Mouse (Mus musculus): ENCODE data around the gene Tnfrsf26.

Tnfrsf26 gene

DNA sequence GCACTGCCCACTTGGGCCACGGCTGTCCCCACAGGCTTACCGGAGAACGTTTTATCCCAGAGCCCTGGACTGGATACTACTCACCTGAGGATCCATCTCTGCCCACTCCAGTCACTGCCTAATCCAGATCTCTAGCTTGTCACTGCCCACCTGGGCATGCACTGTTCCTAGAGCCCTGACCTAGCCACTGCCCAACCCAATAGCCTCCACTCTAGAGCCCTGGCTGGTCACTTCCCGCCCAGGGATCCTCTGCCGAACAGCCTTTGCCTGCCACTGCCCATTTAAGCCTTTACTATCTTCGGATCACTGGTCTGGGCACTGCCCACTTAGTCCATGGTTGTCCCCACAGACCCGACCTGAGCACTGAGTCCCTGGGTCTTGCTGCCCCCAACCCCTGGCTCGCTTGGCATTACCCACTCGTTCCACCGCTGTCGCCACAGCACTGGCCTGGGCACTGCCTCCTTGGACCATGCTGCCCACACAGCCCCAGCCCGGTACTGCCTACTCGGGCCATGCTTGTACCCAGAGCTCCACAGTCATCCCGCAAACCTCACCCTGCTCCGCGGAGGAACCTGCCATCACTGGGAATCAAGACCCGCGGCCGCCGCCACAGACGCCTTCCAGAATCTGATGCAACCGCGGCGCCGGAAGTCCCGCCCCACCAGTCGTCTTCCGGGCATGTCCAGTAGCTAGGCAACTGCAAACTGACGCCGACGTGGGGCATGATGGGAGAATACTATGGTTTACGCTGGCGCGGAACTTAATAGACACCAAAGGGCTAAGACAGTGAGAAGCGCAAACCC lies 28.9 kb downstream of the Tnfrsf26 start, which contains the start of gene Cars:
Cars (minus strand) TSS at position 663 of the 803 bp plus-strand sequence.
- peak; percentile 88 for DNase-seq

DNA sequence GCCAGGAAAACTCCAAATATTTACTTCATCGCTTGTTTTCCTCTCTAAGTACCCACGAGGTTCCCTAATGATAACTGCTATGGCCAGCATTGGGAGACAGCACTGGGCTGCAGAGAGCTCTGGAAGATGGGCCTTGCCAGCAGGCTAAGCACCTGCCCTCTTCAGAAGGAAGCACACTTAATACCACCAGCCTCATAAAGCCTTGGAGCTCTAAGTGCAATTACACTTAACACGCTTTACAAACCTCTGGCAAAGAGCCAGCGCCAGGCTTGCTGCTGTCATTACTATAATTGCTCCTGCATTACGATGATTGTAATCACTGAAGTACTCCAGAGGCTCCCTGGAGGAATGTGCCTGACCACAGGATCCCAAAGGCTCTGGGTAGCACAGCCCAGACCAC lies 33.7 kb downstream of the Tnfrsf26 start:
- DNase-seq = no peak

DNA sequence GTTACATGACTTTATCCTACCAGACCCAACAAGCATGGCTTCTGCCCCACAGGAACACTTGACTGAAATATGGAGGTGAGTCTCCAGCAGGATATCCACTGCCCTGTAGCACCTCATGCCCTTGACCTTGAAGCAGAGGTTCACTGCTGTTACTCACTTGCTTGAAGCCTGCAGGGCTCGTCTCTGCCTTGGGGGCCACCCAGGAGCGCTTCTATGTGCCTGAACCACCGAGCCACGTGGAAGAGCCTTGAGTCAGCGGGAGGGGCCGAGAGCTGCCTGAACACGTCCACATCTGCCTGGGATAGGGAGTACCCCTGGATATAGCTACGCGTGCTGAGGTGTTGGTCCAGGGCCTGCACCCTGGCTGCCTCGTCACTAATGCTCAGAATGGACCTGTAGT lies 36.3 kb downstream of the Tnfrsf26 start:
- no peak for DNase-seq

DNA sequence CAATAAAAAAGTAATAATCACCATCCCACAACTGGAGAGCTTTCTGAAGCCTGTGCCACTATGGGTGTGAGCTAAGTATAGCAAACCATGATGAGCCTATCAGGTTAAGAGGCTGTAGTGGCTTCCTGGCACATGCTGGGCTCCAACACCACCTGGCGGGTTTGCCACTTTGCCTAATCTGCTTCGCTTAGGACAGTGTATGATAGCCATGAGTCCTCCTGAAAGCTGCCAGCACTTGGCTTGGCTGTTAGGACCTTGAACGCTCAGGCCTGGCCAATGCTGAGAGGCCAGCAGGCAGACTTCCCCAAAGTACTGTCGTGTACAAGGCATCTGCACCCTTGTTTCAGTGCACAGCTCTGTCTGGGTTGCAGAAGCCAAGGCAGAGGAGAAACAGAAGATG lies 40.5 kb downstream of the Tnfrsf26 start:
- DNase-seq = peak; percentile 76

DNA sequence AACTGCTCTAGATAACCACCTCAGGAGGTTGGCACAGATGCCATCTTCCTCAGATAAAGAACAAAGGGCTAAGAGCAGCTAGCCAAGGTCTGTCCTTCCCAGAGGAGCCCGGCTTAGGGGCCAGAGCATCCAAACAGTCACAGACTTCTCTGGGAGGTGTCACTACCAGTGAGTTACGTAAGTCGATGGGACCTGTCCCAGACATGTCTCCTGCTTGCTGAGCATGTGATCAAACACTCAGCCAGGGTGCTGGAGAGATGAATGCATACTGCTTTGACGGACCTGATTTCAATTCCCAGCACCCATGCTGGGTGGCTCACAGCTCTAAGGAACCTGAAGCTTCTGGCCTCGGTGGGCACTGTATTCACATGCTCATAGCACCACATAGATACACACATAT lies 40.9 kb downstream of the Tnfrsf26 start:
- no peak for DNase-seq

DNA sequence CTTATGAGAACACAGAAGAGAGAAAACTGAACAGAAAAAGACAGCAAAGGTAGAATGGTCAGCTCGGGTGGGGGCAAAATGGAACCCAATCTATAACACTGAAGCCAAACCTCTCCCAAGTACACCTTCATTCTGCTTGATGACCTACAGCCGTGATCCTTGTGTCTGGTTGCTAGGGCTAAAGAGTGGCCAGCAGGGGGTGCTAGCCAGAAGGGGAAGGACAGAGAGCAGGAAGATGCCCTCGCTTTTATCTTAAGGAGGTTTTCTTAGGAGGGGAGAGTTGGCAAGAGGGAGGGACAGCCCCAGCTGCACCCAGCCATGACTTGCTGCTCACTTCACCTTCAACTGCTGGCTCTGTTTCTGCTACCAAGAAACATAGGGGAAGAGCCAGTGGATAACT lies 44.6 kb downstream of the Tnfrsf26 start:
- DNase-seq = no peak

DNA sequence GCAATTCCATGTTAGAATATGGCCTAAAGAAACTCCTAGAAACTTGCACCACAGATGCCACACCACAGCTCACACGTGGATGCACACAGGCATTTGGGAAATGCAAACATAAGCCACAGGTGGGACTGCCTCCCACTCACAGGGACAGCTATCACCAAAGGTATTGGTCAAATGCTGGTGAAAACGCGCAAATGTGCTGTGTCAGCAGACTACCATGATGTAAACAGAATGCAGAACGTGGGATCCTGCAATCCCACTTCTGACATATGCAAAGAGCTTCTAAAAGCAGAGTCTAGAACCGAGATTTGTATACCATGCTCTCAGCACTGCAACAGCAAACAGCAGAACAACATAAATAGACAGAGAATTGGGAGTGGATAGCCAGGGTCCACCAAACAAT lies 45.5 kb downstream of the Tnfrsf26 start:
- no peak for DNase-seq

DNA sequence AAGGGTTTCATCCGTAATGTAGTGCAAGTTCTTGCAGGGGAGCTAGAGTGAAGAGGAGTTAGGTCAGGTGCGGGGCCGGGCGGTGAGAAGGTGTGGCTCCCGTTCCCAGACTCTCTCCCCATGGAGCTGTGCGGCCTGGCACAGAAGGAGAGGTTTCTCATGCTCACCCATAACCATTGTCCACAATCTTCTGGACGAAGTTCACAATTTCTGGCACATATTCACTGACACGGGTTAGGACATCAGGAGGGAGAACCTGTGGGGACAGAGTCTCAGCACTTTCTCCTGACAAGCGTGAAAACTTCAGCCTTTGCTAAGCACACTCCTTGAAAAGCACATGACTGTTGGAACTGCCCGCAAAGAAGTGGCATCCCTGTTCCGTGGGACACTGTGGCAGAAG lies 52.8 kb downstream of the Tnfrsf26 start:
- DNase-seq = no peak

DNA sequence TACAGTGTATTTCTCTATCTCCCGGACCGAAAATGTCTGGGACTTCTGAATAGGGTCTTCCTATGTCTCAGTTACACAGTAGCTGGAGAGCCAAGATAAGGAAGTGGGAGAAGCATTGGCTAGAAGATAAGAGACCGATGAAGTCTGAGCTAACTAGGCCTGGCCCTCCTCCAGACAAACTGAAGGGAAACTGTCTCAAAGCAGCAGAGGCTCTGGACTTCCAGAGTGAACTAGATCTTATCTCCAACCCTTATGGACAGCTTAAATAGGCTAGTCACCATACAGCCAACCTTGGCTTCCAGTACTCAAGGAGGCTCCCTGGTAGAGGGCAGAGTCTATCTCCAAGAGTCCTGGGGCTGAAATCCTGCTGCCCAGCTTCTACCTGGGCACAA lies 62.9 kb downstream of the Tnfrsf26 start:
- no peak for DNase-seq

DNA sequence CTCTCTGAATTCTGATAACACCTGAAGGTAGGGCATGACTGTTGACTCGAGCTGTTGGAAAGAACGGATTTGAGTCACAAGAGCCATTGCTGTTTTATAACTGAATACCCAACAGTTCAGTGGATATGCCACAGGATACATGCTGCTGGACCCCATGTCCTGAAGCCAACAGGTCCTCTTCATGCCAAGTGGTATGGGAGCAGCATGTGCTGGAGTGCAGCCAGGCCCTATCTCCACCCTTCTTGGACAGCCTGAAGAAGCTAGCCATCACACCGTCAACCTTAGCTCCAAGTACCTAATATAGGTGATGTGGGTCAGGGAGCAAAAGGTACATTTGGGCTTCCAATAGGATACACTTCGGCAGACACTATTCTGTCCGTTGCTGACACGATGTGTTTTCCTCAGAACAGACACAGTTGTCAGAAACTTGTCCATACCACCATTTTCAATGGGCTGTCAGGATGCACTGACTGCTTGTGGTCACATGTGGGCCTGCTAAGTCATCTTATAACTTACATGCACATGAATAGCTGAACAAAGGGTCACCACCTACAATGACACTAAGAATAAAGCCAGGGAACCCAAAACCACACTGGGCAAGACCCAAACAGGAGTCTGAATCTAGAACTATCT lies 63.4 kb downstream of the Tnfrsf26 start:
- no peak for DNase-seq

DNA sequence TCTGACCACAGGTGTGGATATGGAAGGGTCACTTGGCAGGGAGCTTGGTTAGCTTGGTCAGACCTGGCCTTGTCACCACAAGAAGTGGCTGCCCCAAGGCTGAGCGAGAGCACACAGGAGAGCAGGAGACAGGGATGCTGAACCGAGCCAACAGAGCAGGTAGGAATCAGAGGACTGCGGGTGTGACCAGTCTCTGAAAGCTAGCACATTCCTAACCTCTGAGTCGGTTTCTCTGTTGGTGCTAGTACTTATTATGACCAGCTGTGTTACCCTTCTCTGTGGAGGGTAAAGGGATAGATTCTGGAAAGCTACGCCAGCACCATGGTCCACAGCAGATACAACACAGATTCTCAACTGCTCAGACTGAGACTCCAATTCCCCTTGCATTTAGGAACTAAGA lies 64.7 kb downstream of the Tnfrsf26 start:
- no peak for DNase-seq

Measured in cerebellum, adult 11-12 months (tissue).